Mouse (Mus musculus) yolk sac, embryonic 10.5 days (tissue): Measurements from ENCODE around the gene Vmn2r43.
"Not testable (repeated sequence)": the region's sequence is repeated elsewhere in the genome, so short reads cannot be mapped to it uniquely, and the experiment has no call there.

Source experiments
- DNase-seq: peaks from one replicate; pipeline ENCODE4 v3.0.0-alpha.2; 2017; ENCODE audit warnings: low spot score

The Vmn2r43 gene

DNA sequence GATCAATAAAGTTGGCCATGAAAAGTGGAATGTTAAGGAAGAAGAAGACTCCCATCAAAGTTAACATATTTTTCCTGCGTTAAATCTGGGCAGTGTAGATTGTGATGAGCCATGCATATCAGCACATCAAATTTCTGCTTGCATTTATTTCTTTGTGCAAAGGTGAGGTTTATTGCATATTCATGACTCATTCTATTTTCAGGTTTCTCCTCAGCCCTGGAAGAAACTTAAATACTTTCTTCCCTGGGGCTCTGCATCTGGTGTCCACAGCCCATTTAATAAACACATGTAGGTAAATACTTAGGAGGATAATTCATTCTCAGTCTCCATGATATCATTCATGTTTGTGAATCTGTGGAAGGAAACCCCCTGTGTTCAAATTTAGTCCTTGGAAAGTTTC is at the start of gene Vmn2r43:
Gene Vmn2r43 (minus strand): TSS at position 101 of the 400 bp plus-strand sequence.
- not testable (repeated sequence) for DNase-seq

DNA sequence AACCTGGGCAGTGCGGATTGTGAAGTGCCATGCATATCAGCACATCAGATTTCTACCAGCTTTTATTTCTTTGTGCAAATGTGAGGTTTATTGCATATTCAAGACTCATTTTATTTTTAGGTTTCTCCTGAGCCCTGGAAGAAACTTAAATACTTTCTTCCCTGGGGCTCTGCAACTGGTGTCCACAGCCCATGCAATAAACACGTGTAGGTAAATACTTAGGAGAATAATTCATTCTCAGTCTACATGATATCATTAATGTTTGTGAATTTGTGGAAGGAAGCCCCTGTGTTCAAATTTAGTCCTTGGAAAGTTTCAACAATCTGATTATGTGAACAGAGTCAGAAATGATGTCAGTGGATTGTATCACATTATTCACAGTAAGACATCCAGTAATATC is 60.2 kb downstream of the Vmn2r43 start, which contains the start of gene Vmn2r42:
Gene Vmn2r42 (minus strand): TSS at position 101 of the 400 bp plus-strand sequence.
- DNase-seq: not testable (repeated sequence)
